Mouse (Mus musculus) stomach, embryonic 16.5 days (tissue): ENCODE data around the gene Chrna9. TPM values are rescaled to one million over a fixed set of nuclear protein-coding genes. Genes with fewer than 3 reads are reported as not detected.
A peak's percentile ranks its signal among the peaks of the same experiment; 100 is the strongest.

Experiments
- ATAC-seq: fragments of 200-750 bp; cut with Nextera tagmentation; 2 replicates; pipeline ENCODE4 v1.8.0; 2017; ENCODE audit warnings: moderate number of reproducible peaks, moderate TSS enrichment; ENCODE audit not compliant: insufficient read depth, low FRiP score
- H3K27ac ChIP-seq: fragments of 300-500 bp; sonication (generic); 2 replicates; pipeline ENCODE4 v1.5.1; 2014; ENCODE audit warnings: low read length
- H3K27me3 ChIP-seq: fragments of 300-500 bp; sonication (generic); 2 replicates; pipeline ENCODE4 v1.6.1; 2014; ENCODE audit warnings: low read length, control low read depth, mixed read lengths; ENCODE audit not compliant: control insufficient read depth, insufficient read depth
- H3K36me3 ChIP-seq: fragments of 300-500 bp; sonication (generic); 2 replicates; pipeline ENCODE4 v1.6.1; 2014; ENCODE audit warnings: low read length; ENCODE audit not compliant: control insufficient read depth, insufficient read depth
- H3K4me1 ChIP-seq: fragments of 300-500 bp; sonication (generic); 2 replicates; pipeline ENCODE4 v1.6.1; 2014; ENCODE audit warnings: low read length, control low read depth, mixed read lengths; ENCODE audit not compliant: control insufficient read depth, insufficient read depth
- H3K4me2 ChIP-seq: fragments of 300-500 bp; sonication (generic); 2 replicates; pipeline ENCODE4 v1.6.1; 2014; ENCODE audit warnings: low read depth, low read length, mixed read lengths
- H3K4me3 ChIP-seq: fragments of 300-500 bp; sonication (generic); replicated peaks from 2 replicates; pipeline ENCODE4 v1.5.1; 2014; ENCODE audit warnings: mild to moderate bottlenecking, low read length
- H3K9ac ChIP-seq: fragments of 300-500 bp; sonication (generic); 2 replicates; pipeline ENCODE4 v1.6.1; 2014; ENCODE audit warnings: low read length
- H3K9me3 ChIP-seq: fragments of 300-500 bp; sonication (generic); replicated peaks from 2 replicates; pipeline ENCODE4 v1.6.1; 2016; ENCODE audit warnings: low read length, control low read depth; ENCODE audit not compliant: control insufficient read depth
- WGBS: fragments of 180-500 bp; shearing (Covaris S2); extraction: QIAGEN DNeasy Blood & Tissue Kit; methylation state at CpG from one replicate; pipeline ENCODE4 v1.1.7; 2014; 5-methylcytosine and 5-hydroxymethylcytosine counted together
- polyA plus RNA-seq: library from polyadenylated mRNA; unstranded; fragments of >200 nt; fragmentation: Nextera tagmentation; extraction: Ambion mirVana; gene quantifications from 2 replicates; pipeline ENCODE4 v1.2.1, GENCODE M21; 2015

The Chrna9 gene
- polyA plus RNA-seq, 1 experiment from 2014 or later = 0.43 TPM

DNA sequence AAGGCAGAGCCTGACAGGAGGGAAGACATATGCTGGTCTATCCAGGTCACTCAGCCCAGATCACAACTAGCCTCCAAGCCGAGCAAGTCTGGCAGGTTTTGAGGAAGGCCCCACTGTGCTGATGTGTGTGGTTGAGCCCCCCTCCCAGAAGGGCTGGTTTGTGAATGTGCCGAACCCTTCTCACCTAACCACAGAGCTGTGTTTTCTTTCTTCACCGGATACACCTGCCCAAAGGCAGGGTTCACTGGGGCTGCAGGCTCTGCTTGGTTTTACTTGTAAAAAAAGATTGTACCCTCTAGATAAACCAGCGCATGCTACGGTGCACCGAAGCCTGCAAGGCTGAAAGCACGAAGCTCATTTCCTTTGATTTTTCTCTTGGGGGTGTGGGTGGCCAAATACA, 5.6 kb upstream of the Chrna9 start:
- ATAC-seq = no peak
- Histone ChIP-seq H3K36me3 (no peaks in the 10 kb centered on the region), H3K27ac (no peak overlapping the region), H3K4me3 (no peak overlapping the region), H3K9me3 (no peaks in the 10 kb centered on the region), H3K27me3 (no peaks in the 10 kb centered on the region), H3K9ac (no peak overlapping the region), H3K4me2 (no peak overlapping the region), H3K4me1 (no peaks in the 10 kb centered on the region)
- WGBS = 50% methylated on average over 7 of the region's 7 CpGs

DNA sequence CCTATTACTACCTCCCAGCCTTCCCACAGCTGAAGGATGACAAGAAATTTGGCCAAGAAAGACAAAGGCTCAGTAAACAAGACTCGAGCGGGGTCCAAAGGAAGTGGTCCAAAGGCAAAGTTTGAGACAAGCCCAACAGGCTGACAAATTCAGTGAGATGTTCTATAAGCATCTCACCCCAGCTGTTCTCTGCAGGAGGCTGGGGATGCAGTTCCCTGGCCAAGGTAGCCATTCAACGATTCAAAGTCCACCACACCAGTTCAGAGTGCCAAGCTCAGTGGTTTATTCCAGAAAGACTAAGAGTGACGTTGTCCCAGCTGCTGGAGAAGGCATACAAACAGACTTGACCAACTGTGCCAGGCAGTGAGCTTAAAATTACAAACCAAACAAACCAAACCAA, 4.5 kb upstream of the Chrna9 start:
- H3K27me3 ChIP-seq = no peaks in the 10 kb centered on the region
- no peak overlapping the region for H3K4me3 ChIP-seq
- H3K9me3 ChIP-seq = no peaks in the 10 kb centered on the region
- H3K27ac ChIP-seq = no peak overlapping the region
- WGBS = 59% methylated on average over 4 of the region's 4 CpGs
- H3K4me2 ChIP-seq = no peak overlapping the region
- H3K9ac ChIP-seq = no peak overlapping the region
- no peak for ATAC-seq
- no peaks in the 10 kb centered on the region for H3K4me1 ChIP-seq
- no peaks in the 10 kb centered on the region for H3K36me3 ChIP-seq

DNA sequence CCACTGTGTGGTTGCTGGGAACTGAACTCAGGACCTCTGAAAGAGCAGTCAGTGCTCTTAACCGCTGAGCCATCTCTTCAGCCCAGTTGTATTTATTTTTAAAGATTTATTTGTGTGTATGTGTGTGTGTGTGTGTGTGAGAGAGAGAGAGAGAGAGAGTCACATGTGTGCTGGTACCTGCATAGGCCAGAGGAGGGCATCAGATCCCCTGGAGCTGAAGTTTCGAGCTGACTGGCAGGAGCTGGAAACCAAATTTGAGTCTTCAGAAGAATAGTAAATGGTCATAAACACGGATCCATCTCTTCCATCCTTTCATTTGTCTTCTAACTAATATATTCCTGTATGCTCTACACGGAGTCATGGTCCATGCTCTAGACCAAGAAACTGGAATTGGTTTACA, 1.5 kb upstream of the Chrna9 start:
- Histone ChIP-seq H3K27me3 (no peaks in the 10 kb centered on the region), H3K4me1 (no peaks in the 10 kb centered on the region), H3K4me3 (no peak overlapping the region), H3K36me3 (no peaks in the 10 kb centered on the region), H3K27ac (no peak overlapping the region), H3K4me2 (no peak overlapping the region), H3K9ac (no peak overlapping the region), H3K9me3 (no peaks in the 10 kb centered on the region)
- WGBS = 83% methylated on average over 4 of the region's 4 CpGs
- no peak for ATAC-seq

DNA sequence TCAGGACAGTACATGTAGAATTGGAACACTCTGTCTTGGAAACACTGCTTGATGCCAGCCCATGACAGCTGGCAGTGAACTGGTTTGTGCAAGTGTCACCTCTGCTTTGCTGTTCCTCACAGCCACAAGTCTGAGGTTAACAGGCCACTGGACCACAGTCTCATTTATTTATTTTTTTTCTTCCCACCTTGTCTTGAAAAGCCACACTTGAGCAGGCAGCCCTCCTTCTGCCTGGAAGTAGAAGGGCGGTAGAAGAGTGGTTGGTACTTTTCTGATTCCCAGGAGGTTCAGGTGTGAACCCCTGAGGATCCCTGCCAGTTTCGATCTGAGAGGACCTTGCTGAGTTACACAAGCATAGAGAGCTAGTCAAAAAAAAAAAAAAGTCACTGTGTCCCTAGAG, 957 bp upstream of the Chrna9 start:
- H3K27ac ChIP-seq = no peak overlapping the region
- WGBS = 83% methylated on average over 2 of the region's 2 CpGs
- no peak overlapping the region for H3K9ac ChIP-seq

DNA sequence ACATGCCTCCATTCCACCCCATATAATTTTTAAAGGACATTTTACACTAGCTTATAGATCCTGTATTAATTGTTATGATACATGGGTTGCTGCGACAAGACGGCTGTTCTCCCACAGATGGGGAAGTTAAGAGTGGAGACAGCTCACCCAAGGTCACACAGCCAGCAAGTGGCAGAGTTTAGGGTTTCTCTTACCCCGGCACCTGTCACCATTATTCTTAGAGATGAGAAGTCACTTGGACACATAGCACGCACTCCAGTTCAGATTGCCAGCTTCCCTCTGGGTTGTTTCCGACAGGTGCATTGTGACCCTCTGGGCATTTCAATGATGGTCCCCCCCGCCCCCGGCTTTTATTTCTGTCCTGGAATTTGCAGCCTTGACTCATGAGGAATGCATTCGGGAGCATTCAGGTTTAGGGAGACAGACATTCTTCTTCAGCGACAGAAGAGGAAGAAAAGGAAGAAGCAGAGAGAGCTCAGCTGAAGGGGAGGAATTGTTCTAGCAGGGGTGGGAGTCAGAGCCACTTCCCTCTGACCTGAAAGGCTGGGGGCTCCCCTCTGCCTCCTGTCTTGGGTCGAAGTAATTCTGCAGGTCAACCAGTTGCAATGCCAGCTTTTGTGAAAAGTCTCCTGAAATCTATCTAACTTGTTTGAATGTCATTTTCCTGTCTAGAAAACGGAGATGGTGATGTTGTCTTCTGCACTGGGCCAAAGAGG, 2.4 kb downstream of the Chrna9 start:
- Histone ChIP-seq H3K4me2 (no peak overlapping the region), H3K27ac (no peak overlapping the region), H3K4me1 (no peaks in the 10 kb centered on the region), H3K36me3 (no peaks in the 10 kb centered on the region), H3K9me3 (no peaks in the 10 kb centered on the region), H3K9ac (no peak overlapping the region), H3K27me3 (no peaks in the 10 kb centered on the region), H3K4me3 (no peak overlapping the region)
- ATAC-seq = no peak
- 60% methylated on average over 11 of the region's 11 CpGs for WGBS

More for the DNA sequence above, 957 bp upstream of the Chrna9 start:
- no peak overlapping the region for H3K4me3 ChIP-seq
- H3K9me3 ChIP-seq = no peaks in the 10 kb centered on the region
- H3K4me1 ChIP-seq = no peaks in the 10 kb centered on the region
- ATAC-seq = no peak
- H3K36me3 ChIP-seq = no peaks in the 10 kb centered on the region
- no peaks in the 10 kb centered on the region for H3K27me3 ChIP-seq
- no peak overlapping the region for H3K4me2 ChIP-seq

DNA sequence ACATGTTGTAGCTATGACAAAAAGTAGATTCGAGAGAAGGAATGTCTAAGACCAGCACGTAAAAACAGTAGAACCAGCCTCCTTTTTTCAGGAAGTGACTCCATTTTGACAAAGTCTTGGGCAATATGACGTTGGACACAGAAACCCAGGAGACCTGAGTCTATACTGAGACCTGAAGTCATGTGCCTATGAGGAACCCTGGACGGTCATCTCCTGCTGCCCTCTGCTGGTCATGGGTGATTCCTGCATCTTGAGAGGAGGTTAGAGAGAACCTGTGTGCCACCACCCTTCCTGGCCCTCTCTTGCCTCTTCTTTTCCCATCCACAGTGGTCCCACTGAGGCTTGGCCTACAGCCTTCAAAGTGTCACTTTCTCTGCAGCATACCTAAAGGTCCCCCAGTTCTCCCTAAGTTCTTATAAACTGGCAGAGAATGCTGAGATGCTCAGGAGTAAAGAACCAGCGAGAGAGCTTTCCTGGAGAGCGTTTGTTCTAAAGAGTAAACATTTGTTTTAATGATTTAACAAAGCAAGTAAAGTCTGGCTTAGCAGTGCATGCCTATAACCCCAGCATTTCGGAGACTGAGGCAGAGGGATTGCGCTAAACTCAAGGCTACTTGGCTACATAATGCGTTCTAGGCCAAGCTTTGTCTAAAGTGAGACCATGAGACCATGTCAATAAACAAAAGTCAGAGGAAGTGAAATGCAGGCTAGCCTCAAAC, 3.4 kb downstream of the Chrna9 start:
- 44% methylated on average over 9 of the region's 9 CpGs for WGBS
- H3K27ac ChIP-seq = no peak overlapping the region
- no peaks in the 10 kb centered on the region for H3K4me1 ChIP-seq
- no peak overlapping the region for H3K9ac ChIP-seq
- peak; percentile 76; the same call in 1 of the 2 replicates for ATAC-seq
- no peaks in the 10 kb centered on the region for H3K36me3 ChIP-seq
- no peaks in the 10 kb centered on the region for H3K9me3 ChIP-seq
- no peak overlapping the region for H3K4me2 ChIP-seq
- no peak overlapping the region for H3K4me3 ChIP-seq
- H3K27me3 ChIP-seq = no peaks in the 10 kb centered on the region

DNA sequence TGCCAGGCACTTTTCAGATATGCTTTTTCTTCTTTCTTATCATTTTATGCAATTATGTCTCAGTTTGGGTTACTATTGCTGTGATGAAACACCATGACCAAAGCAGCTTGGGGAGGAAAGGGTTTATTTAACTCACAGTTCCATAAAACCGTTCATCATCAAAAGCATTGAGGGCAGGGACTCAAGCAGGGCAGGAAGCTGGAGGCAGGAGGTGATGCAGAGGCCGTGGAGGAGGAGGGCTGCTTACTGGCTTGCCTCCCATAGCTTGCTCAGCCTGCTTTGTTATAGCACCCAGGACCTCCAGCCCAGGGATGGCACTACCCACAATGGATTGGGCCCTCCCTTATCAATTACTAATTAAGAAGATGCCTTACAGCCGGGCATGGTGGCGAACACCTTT, 6.4 kb downstream of the Chrna9 start:
- H3K27ac ChIP-seq = no peak overlapping the region
- 57% methylated on average over 4 of the region's 4 CpGs for WGBS

DNA sequence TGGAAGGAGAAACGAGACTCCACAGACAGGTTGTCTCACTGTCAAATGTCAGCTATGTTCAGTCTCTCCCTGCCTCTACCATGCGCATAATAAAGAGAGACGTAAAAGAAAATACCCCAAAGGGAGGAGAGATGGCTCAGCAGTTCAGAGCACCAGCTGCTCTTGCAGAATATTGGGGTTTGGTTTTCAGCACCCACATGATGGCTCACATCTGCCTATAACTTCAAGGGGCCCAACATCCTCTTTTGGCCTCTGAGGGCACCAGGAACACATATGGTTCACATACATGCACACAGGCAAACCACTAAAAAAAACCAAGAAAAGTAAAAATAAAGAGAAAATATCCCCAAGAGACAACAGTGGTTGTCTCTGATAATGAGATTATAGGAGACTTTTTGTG, 15.1 kb downstream of the Chrna9 start:
- Histone ChIP-seq H3K9me3 (no peaks in the 10 kb centered on the region), H3K36me3 (no peaks in the 10 kb centered on the region), H3K27me3 (no peaks in the 10 kb centered on the region), H3K9ac (no peak overlapping the region), H3K4me3 (no peak overlapping the region), H3K27ac (no peak overlapping the region), H3K4me2 (no peak overlapping the region), H3K4me1 (no peaks in the 10 kb centered on the region)
- ATAC-seq = no peak
- WGBS = 78% methylated on average over 3 of the region's 3 CpGs

More for the DNA sequence above, 6.4 kb downstream of the Chrna9 start:
- Histone ChIP-seq H3K4me3 (no peak overlapping the region), H3K9ac (no peak overlapping the region), H3K27me3 (no peaks in the 10 kb centered on the region), H3K9me3 (no peaks in the 10 kb centered on the region; the same call in 1 of the 2 replicates), H3K36me3 (no peaks in the 10 kb centered on the region), H3K4me2 (no peak overlapping the region), H3K4me1 (no peaks in the 10 kb centered on the region)
- no peak for ATAC-seq

DNA sequence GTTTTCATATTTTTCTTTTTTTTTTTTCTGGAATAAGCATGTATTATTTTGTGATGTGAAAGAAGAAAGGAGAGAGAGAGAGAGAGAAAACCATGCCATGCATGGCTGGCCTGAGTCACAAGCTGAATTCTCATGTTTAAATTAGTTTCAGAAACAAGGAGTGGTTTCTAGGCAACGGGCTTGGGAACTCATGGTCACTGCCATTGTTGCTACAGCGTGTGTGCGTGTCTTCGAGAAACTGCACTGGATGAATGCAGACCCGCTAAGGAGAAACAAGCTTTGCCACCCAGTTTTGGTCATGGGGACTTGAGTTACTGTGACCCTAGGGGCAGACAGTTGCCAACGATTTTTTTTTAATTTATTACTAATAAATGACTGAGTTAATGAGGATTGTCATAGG, 15.5 kb downstream of the Chrna9 start:
- 0 out of 2 replicates have a peak, but pooled peaks have one; percentile 5 for ATAC-seq
- no peak overlapping the region for H3K27ac ChIP-seq

More for the DNA sequence above, 15.5 kb downstream of the Chrna9 start:
- WGBS = 50% methylated on average over 6 of the region's 6 CpGs
- no peaks in the 10 kb centered on the region for H3K4me1 ChIP-seq
- no peaks in the 10 kb centered on the region for H3K9me3 ChIP-seq
- H3K27me3 ChIP-seq = no peaks in the 10 kb centered on the region
- H3K4me2 ChIP-seq = no peak overlapping the region
- no peak overlapping the region for H3K4me3 ChIP-seq
- H3K36me3 ChIP-seq = no peaks in the 10 kb centered on the region
- H3K9ac ChIP-seq = no peak overlapping the region
